Mouse (Mus musculus): ENCODE measurements at regions not wholly inside any gene's neighbourhood (a gene's known extent, or its start where the extent isn't known, plus 50 kb on each side); places are given as distances from the start of the nearest gene placed in this dataset.

DNA sequence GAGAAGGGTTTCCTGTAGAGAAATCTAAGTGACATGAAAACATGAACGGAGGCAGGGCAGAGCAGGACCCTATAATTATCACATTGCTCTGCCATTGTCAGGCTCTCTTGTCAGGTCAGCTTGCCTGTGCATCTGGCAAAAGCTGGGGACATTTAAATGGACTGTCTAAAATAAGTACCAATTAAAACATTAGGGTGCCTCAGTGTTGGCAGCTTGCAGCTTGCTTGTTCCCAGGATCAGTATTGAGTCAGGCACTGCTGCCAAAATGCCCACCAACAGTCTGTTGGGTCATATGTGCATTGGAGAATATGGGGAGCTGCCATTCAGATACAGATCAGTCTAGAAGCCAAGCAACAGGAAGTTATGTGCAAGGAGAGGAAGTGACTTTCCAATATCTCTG, 349.5 kb upstream of the B3gat1 start:
- DNase-seq (ENCODE audit: low spot score in 2 of 2), result no peak

DNA sequence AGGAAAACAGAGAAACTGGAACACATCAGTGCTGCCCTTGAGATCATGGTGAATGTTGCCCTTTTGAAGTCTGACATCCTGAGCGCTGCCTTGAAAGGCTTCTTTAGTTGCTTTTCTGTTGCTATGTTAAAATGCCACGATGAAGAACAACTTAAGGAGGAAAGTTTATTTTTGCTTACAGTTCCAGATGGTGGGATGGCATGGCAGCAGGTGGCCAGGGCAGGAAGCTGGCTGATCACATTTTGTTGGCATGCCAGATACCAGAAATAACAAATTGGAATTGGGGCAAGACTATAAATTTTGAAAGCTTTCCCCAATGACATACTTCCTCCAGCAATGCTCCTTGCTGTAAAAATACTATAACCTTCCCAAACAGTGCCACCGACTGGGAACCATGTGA, 334.9 kb upstream of the B3gat1 start:
- DNase-seq (ENCODE audit: low spot score in 2 of 2), result peak in 1 of 2 experiments; percentile 52

DNA sequence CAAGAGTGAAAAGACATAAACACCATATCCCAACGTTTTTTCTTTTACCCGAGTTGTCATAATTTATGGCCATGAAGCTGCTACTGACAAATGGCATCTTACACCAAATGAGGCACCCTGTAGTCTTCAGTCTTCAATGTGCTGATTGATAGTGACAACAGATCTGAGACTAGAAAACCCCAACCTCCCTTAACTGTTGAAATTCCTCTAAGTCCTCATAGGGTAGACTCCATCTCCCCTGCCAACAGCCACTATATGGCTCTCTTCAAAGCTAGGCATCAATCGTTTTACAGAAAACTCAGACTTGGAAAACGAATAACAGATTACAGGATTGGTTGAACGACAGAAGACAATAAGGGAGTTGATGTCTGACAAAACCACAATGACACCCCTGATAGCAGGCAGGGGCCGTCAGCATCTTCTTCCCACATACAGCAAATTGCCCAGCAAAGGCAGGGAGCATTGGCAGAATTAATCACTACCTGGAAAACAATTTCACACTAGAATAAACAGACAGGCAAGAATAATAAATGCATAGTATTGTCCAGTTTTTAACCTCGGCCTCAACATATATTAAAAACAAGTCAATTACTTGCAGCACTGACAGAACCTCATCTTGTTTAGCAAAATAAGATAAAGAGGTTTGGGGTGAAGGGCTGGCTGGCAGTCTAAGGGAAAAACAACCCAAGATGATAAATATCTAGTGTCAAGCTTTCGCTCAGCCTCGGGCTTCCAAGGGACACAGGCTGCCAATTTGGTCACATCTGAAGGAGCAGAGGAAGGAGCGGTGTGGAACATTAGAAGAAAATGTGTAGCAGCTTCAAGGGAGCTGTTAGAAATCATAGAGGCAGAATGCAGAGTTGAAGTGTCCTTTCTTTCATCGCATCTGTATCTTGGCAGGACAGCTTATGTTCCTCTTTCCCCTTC, 310.4 kb upstream of the B3gat1 start:
- no peak for DNase-seq (ENCODE audit: low spot score in 2 of 2)

DNA sequence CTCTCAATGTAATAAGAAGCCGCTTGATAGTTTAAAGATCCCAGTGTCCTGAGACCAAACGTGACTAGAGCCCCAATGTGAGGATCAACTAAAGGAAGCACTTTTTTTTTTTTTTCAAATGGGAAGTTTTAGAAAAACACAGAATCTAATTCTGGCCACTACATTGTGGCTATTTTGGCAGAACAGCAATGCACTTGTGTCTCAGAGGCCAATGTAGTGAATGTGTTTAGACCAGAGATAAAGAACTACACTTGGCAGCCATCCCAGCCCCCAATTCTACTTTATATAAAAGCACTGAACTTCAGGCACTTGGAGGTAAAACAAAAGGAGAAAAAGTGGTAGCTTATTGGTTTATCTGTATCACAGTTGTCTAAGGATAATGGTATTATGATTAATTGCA, 298.0 kb upstream of the B3gat1 start:
- peak in 1 of 2 experiments; percentile 39 for DNase-seq (ENCODE audit: low spot score in 2 of 2)

DNA sequence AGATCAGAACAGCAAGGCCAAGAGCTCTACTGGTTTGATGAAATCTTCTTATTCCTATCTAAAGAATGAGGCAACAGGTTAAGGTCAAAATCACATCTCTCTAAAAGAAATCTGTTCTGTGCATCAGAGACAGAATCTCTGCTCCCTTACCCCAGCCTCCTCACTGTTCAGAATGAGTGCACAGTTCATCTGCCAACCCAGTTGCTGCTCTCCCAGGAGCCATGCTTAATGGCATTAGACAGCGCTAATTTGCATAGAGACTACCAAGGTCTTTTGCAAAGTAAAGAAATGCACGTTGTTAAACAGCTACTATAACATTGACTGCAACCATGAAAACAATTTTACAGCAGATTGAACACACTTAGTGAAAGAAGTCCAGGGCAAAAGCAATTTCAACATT, 296.3 kb upstream of the B3gat1 start:
- no peak for DNase-seq (ENCODE audit: low spot score in 2 of 2)

DNA sequence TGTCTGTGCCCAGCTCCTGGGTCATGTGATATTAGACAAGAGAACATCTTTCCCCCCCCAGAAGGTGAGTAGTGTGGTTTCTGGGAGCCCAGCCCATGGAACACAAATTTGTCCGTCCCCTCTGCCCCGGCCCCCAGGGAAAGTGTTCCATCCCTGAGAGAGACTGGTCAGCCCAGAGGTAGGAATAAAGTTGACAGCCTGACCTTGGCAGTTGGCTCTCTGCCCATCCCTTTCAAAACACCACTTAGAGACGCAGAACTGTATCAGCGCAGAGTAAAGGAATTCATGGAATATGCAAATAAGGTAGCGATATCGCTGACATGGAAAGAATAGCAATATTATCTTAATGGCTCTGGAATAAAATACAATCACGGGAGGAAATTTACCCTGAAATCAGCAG, 279.6 kb upstream of the B3gat1 start:
- DNase-seq (ENCODE audit: low spot score in 2 of 2), result no peak

DNA sequence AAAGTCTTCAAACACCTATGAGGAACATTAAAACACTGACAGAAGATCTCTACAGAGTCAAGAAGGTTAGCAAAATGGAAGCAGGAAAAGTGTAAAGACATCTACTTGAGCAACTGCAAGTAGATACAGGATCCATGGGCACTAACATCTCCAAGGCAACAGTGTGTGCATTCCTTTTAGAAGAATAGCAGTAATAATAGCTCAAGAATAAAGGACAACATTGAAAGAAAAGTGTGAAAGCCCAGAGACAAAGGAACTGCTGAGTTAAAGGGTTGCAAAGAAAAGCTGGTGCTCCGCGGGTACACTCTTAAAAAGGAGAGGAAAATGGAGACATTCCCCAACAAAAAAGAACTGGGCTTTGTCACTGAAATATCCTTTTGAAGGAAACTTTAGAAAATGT, 272.4 kb upstream of the B3gat1 start:
- no peak for DNase-seq (ENCODE audit: low spot score in 2 of 2)

DNA sequence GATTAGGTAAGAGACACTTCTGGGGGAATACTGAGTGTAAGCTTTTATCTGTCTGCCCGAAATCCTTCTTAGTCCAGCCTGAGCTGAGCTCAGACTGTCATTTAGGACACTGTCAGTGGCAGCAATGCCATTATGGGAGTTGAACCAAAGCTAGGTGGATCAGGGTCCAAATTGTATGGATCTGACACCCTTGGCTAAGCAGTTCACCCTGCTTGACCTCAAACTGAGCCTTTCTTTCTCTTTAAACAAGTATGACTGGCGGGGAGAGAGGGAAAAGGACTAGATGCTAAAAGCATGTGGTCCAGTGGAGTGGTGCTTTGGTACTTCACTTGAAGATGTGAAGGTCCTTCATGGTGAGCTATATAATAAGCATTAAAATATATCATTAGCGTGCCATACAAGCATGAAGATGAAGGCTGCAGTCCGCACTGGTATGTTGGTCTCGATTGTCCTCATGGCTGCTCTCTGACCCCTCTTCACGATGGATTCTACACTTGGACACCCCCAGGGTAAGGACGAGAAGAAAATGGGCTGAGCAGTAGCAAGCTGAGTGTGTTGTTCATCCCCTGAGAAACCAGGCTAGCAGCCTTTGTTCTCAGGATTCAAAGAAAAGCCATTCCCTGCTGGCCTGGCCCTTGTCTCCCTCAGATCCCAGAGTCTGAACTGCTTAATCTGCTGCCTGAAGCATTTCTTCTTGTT, 262.7 kb upstream of the B3gat1 start:
- DNase-seq (ENCODE audit: low spot score in 2 of 2), result no peak

DNA sequence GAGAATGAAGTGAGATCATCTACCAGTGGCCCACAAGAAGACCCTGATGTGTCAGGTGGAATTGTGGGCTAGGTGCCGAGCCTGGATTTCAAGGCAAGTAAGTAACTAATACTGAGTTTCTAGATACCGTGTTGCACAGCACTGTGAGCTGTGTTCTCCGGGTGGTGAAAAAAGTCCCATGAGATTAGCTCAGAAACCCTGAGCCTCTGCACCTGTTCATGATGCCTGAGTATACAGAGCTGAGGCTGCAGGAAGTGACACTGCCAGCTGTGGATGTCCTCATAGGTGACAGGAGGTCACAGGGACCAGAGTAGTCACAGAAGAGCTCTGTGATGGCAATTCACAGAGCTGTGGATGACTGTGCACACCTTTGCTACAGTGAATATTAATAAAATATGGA, 257.2 kb upstream of the B3gat1 start:
- DNase-seq (ENCODE audit: low spot score in 2 of 2), result no peak

DNA sequence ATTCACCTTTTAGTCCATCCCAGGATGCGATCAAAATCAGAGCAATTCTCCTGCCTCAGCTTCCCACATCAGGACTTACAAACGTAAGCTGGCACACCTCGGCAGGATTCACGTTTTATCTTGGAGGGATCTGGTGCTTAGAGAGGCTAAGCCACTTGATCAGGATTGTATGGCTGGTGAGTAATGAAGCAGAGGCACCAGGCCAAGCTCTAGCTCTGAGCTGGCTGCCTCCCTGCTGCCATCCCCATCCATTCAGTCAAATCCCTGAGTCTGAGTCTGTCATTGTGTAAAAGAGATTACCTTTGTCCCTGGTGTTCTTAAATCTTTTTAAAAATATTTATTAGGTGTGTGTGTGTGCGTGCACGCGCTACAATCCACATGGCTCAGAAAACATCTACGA, 252.6 kb upstream of the B3gat1 start:
- no peak for DNase-seq (ENCODE audit: low spot score in 2 of 2)

DNA sequence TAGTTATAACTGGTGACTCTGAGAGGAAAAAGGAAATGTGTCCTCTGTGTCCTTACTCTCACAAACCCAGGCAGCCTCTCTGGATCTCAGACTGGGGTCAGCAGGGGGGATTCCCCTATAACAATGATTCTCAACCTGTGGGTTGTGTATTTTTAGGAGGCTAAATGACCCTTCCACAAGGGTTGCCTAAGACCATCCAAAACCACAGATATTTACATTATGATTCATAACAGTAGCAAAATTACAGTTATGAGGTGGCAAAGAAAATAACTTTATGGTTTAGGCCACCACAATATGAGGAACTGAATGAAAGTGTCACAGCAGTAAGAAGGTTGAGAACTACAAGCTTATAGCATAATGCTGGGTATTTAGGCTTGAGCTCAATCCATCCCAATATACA, 251.6 kb upstream of the B3gat1 start:
- DNase-seq (ENCODE audit: low spot score in 2 of 2), result no peak

DNA sequence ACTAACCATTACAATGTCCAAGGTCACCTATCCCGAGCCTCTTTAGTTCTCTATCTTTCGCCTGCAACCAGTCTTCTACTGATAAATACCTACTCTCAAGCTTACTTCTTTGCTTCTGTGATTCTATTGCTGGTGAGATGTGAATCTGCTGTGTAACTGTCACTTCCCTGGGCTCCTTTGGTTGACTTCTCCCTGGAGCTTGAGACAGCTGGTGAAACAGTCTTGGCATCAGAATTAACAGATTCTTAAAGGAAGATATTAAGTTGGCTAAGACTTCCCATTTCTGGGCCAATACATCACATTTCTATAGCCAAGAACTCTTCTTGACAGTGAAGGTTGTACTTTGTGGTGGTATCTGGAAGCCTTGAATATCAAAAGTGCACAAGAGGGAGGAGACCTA, 239.8 kb upstream of the B3gat1 start:
- peak in 1 of 2 experiments; percentile 8 for DNase-seq (ENCODE audit: low spot score in 2 of 2)

DNA sequence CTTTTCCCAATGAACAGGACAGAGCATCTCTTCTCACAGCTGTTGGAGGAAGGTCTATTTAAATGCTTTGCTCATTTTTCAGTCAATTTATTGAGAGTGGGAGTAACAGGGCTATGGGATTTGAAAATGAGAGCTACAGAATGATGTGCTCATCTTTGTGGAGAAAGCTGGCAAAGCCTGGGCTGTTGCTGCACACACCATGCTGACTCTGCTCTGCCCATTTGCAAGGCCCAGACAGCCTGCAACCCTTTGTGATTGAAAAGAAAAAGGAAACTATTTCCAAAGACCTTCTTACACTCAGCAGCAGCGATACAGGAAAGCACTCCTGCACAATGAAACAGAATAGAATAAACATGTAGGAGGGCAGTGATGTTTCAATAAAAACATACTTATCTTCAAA, 231.5 kb upstream of the B3gat1 start:
- DNase-seq (ENCODE audit: low spot score in 2 of 2), result peak; percentile 10 to 17

DNA sequence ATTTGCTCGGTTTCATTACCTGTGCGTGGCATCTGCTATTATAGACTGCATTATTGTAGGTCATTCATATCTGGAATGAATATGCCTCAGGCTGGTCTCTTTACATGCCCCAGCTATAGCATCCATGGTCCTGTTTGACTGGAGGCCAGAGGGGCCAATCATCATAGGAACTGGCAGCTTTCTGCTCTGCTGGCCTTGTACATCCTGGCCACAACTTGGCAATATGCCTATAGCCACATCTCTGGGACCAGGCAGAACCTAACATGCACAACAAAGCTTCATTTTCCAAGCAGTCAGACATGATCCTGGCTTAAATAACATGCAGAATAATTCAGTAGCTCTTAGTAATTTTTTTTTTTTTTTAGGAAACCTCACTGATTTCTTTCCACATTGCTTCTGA, 227.6 kb upstream of the B3gat1 start:
- no peak for DNase-seq (ENCODE audit: low spot score in 2 of 2)

DNA sequence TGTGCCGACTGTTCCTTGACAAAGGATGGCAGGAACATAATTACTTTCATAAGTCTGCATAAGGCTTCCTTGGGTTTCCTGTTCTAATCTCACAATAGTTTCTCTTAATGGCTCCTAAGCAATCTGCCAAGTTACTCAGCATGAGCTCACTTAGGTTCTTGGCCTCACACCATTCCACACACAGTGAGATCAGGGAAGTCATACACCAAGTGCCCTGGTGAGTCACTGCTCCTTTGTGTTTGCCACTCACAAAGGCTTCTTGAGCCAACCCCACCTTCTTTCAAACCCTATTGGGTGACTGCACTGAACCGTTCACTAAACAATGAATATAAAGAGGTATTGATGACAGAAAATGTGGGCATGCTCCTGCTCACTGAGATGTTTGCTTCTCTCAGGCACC, 214.9 kb upstream of the B3gat1 start:
- no peak for DNase-seq (ENCODE audit: low spot score in 2 of 2)

DNA sequence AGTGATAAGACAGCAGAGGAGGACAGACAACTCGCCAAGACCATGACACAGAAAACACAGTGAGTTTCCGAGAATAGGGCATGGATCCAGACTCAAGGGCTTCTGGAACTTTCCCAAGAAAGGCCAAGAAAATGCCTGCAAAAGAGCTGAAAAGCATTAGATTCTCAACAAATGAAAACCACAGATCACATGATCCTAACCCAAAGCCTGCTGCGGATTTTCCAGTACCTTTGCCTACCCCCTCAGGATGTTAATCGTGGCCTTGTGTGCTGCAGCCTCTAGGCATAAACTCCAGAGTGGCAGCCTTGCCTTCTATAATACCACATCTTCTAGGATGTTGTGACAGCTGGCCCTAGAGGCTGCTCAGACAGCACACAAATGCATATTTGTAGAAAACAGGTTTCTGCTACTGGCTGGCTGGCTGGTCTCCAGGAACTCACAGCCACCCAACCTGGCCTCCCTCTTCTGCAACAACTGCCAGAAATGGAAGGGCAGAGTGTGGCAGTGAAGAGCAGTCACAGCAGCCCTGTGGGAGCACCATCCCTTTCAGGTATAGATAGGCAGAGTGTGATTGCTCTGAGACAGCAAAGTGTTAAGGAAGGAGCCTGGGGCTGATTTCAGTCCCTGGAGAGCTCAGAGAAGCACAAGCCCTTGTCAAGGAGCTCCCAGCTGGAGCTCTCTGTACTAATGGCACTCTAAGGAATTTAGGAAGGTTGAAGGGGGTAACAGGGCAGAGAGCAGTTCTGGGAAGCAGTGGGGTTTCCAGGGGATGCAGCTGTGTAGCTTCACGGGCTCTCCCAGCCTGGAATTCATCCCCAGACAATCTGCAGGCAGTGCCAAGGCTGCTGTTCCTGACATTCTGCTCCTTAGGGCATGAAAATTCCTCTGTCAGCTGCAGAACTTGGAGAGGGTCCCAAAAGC, 213.7 kb upstream of the B3gat1 start:
- peak; percentile 21 to 24 for DNase-seq (ENCODE audit: low spot score in 2 of 2)

DNA sequence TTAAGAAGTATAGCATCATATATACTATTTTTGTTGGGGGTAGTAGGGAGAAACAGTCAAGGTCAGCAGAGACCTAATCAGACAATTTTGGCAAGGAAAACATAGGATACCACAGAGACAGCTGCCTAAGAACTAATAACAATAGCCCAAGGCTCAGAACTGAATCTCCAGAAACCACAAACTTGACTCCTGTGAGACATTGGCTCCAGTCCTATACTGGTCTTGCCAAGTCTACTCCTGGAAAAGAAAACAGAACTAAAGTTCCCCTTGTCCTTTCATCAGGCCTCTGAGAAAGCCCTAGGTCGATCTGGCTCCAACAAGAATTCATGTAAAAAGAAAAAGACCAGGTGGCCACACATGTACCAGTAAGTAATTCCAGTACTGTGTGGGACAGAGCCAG, 209.4 kb upstream of the B3gat1 start:
- no peak for DNase-seq (ENCODE audit: low spot score in 2 of 2)

DNA sequence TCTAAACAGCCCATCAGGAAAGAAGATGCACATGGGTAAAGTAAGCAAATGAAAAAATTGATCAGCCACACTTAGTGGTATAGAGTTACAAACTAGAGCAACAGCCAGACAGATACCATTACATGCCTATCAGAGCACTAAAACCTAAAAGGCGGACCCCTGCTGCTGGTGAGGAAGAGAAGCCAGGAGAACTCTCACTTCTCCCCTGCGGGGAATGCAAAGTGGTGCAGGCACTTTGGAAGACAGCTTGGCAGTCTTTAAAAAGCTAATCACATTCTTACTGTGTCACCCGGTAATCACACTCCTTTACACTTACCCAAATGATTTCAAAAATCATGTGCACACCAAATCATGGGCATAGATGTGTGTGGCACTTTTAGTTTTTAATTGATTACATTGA, 204.8 kb upstream of the B3gat1 start:
- no peak for DNase-seq (ENCODE audit: low spot score in 2 of 2)

DNA sequence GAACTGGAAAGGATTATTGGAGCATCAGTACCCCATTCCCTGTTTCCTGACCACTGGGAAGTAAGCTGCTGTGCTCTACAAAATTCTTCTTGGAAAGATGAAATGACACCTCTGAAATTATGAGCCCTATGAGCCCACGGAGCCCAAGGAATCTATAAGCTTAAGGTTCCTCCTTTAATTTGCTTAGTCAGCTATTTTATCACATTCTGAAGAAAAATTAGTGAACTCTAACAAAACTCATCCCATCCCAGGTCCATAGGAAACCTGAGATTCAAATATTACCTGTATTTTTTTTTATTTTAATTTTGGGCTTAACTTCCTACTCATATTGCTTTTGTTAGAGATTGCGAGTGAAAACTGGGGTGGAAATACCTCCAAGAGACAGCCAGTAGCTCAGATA, 194.5 kb upstream of the B3gat1 start:
- DNase-seq (ENCODE audit: low spot score in 2 of 2), result no peak

DNA sequence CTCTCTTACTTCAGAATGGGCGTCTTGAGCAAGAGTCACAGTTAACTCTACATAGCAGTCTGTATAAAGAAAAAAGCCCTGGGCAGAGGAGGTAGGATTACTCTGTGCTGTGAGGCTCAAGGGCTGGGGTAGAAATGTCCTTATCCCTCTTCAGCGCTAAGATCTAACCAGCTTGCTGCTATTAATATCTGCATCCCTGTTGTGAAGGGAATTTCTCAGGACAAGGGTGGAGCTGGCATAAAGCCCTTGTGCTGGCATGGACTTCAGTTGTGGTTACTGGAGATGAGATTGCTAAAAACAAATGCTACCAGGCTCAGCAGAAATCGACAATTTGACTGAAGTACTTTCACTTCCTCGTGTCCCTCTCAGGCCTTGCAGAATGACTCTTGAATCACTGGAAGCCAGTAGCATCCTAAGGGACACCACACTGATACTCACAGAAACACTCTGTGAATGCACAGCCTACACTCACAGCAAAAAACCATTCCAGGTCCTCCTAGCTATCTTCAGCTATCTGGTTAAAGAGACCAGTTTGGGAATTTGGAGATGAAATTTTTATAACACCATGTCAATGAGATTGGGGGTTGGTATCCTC, 185.1 kb upstream of the B3gat1 start:
- DNase-seq (ENCODE audit: low spot score in 2 of 2), result peak; percentile 33 to 47

DNA sequence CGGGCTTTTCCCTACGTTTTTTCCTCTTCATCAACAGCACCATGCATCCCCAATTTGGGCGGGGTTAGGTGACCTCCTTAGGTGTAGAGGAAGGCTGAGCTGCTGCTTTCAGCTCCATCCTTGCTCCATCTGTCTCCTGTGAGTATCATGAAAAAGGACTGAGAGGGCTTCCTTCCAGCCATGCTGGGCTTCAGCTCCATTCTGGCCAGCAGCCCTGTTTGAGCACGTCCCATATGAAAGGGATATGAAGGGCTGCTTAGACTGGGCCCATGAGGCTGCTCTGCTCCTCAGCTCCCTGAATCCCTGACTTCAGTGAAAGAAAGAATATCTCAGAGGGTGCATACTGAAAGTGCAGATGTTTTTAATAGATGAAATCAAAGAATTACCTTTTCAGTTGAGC, 184.4 kb upstream of the B3gat1 start:
- peak; percentile 17 to 22 for DNase-seq (ENCODE audit: low spot score in 2 of 2)

DNA sequence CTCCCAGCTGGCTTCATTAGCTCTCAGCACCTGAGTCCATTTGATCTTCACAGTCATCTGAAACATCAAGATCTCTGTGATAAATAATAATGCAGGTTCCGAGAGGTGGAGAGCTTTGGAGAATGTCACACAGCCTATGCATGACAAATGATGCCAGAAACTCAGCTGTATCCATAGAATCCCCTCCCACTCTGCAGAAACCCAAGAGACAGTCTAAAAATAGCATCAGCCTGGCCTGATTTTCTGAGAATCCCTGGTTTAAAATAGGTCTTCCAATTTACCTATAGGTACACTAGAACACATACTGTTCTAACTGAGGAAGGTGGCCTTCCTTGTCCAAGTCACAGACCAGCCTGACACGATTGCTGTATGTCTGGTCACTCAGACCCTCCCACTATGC, 184.0 kb upstream of the B3gat1 start:
- DNase-seq (ENCODE audit: low spot score in 2 of 2), result peak in 1 of 2 experiments; percentile 58

Data from frontal cortex, postnatal 36 days (tissue).